Mouse (Mus musculus): ENCODE measurements at regions not wholly inside any gene's neighbourhood (a gene's known extent, or its start where the extent isn't known, plus 50 kb on each side); places are given as distances from the start of the nearest gene placed in this dataset.

- peak; percentile 14 for DNase-seq
These were observed 634.3 kb downstream of the Nup35 start for GRCm38 (mm10) chr2:81251321-81251720.

GRCm38 (mm10) chr2:81262056-81262765, 645.2 kb downstream of the Nup35 start:
- DNase-seq: no peak

- no peak for DNase-seq
These were observed 652.3 kb downstream of the Nup35 start for GRCm38 (mm10) chr2:81269245-81269880.

DNA sequence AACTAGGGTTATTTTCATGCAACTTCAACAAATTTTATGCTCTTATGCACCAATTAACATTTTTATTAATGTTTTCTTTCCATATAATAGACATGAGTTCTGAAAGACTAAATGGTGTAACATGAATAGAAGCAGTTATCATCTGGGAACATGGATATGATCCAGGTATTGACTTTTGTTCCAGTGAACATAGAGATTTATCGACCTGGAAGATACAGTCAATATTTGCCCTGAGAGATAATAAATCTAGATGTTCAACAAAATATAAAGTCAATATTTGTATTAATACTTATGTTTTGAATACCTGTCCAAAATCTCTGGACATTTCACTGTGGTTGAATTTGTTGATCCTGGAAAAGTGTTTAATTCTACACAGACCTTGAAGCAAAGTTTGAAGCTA, 653.9 kb downstream of the Nup35 start:
- no peak for DNase-seq

GRCm38 (mm10) chr2:81272536-81272935, 655.5 kb downstream of the Nup35 start:
- DNase-seq: no peak

GRCm38 (mm10) chr2:81287414-81287813, 670.4 kb downstream of the Nup35 start:
- DNase-seq: no peak

- DNase-seq: no peak
These were observed 711.6 kb downstream of the Nup35 start for GRCm38 (mm10) chr2:81328648-81329047.

DNA sequence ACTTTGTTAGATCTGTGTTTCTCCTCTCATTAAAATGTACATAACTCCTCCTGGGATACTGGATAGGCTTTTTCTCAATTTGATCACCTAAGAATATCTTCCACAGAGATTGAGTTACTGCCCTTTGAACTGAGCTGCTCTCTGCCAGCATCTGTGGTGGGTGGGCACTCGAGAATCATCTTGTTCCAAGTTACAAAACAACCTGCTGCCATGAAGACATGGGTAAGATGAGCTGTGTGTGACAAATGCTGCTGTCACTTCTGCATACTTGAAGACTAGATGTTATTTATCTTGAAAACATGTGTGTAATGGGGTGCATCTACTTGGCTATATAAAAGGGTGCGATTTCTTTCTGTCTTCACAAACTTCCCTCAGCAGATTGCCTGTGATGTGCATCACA, 716.0 kb upstream of the Zfp804a start:
- DNase-seq: no peak

GRCm38 (mm10) chr2:81340417-81340816, 712.6 kb upstream of the Zfp804a start:
- DNase-seq: no peak

Measured in kidney, adult 11 months (tissue).